Mouse (Mus musculus) forebrain, embryonic 16.5 days (tissue): ENCODE measurements around the gene Gm42417. TPM values are rescaled to one million over a fixed set of nuclear protein-coding genes. Genes with fewer than 3 reads are reported as not detected.

Source experiments
- ATAC-seq: fragments of 200-750 bp; cut with Nextera tagmentation; 2 replicates; pipeline ENCODE4 v1.8.0; 2017; ENCODE audit warnings: mild to moderate bottlenecking, moderate library complexity
- H3K27ac ChIP-seq: fragments of 300-500 bp; sonication (generic); 2 replicates; pipeline ENCODE4 v1.5.1; 2014; ENCODE audit warnings: low read length, control low read depth
- H3K27me3 ChIP-seq: fragments of 300-500 bp; sonication (generic); replicated peaks from 2 replicates; pipeline ENCODE4 v1.6.1; 2014; ENCODE audit warnings: low read length; ENCODE audit not compliant: control insufficient read depth, insufficient read depth
- H3K36me3 ChIP-seq: fragments of 300-500 bp; sonication (generic); 2 replicates; pipeline ENCODE4 v1.6.1; 2014; ENCODE audit not compliant: control insufficient read depth, insufficient read depth
- H3K4me1 ChIP-seq: fragments of 300-500 bp; sonication (generic); replicated peaks from 2 replicates; pipeline ENCODE4 v1.6.1; 2014; ENCODE audit warnings: low read length; ENCODE audit not compliant: control insufficient read depth, insufficient read depth
- H3K4me2 ChIP-seq: fragments of 300-500 bp; sonication (generic); 2 replicates; pipeline ENCODE4 v1.6.1; 2014; ENCODE audit warnings: mild to moderate bottlenecking, low read length, control low read depth
- H3K4me3 ChIP-seq: fragments of 300-500 bp; sonication (generic); replicated peaks from 2 replicates; pipeline ENCODE4 v1.5.1; 2014; ENCODE audit warnings: mild to moderate bottlenecking, low read length, control low read depth
- H3K9ac ChIP-seq: fragments of 300-500 bp; sonication (generic); replicated peaks from 2 replicates; pipeline ENCODE4 v1.6.1; 2014; ENCODE audit warnings: low read depth, low read length, control low read depth
- H3K9me3 ChIP-seq: fragments of 300-500 bp; sonication (generic); 2 replicates; pipeline ENCODE4 v1.6.1; 2016; ENCODE audit warnings: low read length; ENCODE audit not compliant: control insufficient read depth
- WGBS: fragments of 180-500 bp; shearing (Covaris S2); extraction: QIAGEN DNeasy Blood & Tissue Kit; methylation state at CpG from one replicate; pipeline ENCODE4 v1.1.7; 2014; 5-methylcytosine and 5-hydroxymethylcytosine counted together
- polyA plus RNA-seq: library from polyadenylated mRNA; unstranded; fragments of >200 nt; fragmentation: Nextera tagmentation; extraction: Ambion mirVana; gene quantifications from 2 replicates; pipeline ENCODE4 v1.2.1, GENCODE M21; 2015

The Gm42417 gene
- polyA plus RNA-seq, 1 experiment from 2014 or later: 0.42 TPM

DNA sequence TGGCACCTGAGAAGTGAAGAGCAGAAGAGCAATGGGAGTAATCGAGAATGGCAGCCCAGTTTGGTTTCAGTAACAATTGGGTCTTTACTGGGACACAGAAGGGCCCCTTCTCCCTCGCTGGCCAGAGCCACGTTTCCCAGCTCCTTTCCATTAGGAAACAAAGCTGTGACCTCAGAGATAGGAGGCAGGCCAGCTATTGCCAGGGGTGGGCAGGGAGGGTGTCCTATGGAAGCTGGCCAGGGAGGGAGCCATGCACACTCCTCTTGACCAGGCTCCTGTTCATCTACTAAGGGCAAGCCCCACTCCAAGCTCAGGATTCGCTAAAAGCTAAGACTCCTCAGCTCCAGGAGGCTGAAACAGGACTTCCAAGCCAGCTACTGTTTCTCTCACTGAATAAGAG is 20.0 kb upstream of the Gm42417 start:
- no peaks in the 10 kb centered on the region for H3K9me3 ChIP-seq
- 0 out of 2 replicates have a peak, but pooled peaks cover 2% of the 10 kb centered on the region for H3K27me3 ChIP-seq
- H3K27ac ChIP-seq: no peak overlapping the region
- WGBS: 13% methylated on average over 4 of the region's 4 CpGs
- ATAC-seq: no peak
- H3K36me3 ChIP-seq: no peaks in the 10 kb centered on the region
- no peak overlapping the region for H3K4me2 ChIP-seq
- peaks cover 23% of the 10 kb centered on the region for H3K4me1 ChIP-seq
- no peak overlapping the region for H3K4me3 ChIP-seq
- H3K9ac ChIP-seq: no peak overlapping the region

DNA sequence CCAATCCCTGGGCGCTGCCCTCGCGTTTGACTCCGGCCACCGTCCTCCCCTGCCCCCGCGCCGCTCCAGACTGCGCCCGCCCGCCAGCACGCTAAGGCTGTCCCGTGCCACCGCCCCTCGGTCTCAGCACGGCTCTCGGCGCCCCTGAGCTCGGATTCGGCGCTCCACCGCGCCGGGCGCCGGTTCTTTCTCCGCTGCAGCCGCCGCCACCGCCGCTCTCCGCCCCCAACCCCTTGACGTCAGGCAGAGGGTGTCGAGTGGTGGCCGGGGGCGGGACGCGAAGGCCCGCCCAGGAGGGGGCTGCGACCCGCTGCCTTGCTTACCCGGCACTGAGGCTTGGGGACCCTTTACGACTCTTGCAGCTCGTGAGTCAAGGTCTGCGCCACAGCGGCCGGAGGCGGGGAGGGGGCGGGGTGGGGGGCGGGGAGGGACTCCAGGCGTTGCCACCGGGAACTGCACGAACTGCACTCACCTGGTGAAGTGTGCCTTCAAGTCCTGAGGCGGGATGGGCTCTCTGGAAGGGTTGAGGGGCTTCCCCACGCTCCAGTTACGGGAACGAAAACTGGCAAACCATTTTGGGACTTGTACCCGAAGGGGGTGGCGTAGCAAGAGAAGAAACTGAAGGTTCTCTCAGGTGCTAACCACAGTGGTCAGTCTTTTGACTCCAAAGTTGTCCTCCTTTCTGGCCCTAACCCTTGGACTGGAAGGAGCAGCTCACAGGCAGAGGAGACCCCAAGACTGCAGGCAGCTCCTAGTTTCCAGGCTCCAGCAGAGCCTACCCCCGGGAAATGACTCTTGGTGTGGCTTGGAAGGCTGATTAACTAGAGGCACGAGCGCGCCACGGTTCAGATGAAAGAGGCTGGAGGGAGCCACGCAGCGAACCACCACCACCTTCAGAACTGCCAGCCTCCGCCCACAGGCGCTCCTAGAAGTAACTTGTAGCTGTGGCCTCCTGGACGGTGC is 19.1 kb upstream of the Gm42417 start, which contains the start of gene Sema4c:
Gene Sema4c, minus strand, starts transcription at position 319 of the 963 bp plus-strand sequence.
- under 1% methylated on average over 61 of the region's 69 CpGs for WGBS
- peak within 1 kb of the TSS; percentile 60 for H3K4me2 ChIP-seq
- peaks cover 27% of the 10 kb centered on the region for H3K4me1 ChIP-seq
- peak within 1 kb of the TSS; percentile 98 for H3K27ac ChIP-seq
- H3K9me3 ChIP-seq: no peaks in the 10 kb centered on the region
- peak; percentile 70 for ATAC-seq
- peak within 1 kb of the TSS; percentile 98 for H3K4me3 ChIP-seq
- 0 out of 2 replicates have a peak, but pooled peaks cover 2% of the 10 kb centered on the region for H3K27me3 ChIP-seq
- H3K9ac ChIP-seq: peak within 1 kb of the TSS; percentile 99
- H3K36me3 ChIP-seq: peaks cover 4% of the 10 kb centered on the region

DNA sequence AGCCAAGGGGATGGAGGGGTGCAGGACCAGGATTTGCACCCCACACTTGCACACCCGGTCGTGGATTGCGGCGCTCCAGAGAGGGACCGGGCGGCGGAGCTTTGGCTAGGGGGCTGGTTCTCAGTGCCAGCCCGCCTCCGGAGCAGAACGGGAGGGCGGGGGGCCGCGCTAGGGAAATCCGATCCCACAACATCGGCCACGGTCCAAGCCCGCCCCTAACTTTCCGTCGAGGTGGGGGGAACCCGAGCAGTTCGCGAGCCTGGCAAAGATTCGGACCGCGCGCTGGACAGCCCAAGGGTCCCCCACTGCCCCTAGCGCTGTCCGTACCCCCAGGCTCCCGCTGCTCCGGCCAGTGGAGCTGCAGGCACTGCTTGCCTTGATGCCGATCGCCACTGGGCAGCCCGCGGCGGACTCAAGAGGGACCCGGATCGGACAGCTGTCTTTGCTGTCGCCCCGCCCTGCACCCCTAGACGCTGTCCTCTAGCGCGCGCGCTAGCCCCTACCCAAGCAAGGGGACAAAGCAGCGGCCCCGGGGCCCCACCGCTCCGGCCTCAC is 18.3 kb upstream of the Gm42417 start:
- ATAC-seq: peak; percentile 68
- under 1% methylated on average over 44 of the region's 48 CpGs for WGBS
- Histone ChIP-seq H3K36me3 (peaks cover 11% of the 10 kb centered on the region), H3K4me1 (peaks cover 31% of the 10 kb centered on the region), H3K4me2 (peak overlapping the region; percentile 60), H3K4me3 (peak overlapping the region; percentile 98), H3K9ac (peak overlapping the region; percentile 99), H3K27me3 (0 out of 2 replicates have a peak, but pooled peaks cover 2% of the 10 kb centered on the region), H3K9me3 (no peaks in the 10 kb centered on the region), H3K27ac (peak overlapping the region; percentile 98)

DNA sequence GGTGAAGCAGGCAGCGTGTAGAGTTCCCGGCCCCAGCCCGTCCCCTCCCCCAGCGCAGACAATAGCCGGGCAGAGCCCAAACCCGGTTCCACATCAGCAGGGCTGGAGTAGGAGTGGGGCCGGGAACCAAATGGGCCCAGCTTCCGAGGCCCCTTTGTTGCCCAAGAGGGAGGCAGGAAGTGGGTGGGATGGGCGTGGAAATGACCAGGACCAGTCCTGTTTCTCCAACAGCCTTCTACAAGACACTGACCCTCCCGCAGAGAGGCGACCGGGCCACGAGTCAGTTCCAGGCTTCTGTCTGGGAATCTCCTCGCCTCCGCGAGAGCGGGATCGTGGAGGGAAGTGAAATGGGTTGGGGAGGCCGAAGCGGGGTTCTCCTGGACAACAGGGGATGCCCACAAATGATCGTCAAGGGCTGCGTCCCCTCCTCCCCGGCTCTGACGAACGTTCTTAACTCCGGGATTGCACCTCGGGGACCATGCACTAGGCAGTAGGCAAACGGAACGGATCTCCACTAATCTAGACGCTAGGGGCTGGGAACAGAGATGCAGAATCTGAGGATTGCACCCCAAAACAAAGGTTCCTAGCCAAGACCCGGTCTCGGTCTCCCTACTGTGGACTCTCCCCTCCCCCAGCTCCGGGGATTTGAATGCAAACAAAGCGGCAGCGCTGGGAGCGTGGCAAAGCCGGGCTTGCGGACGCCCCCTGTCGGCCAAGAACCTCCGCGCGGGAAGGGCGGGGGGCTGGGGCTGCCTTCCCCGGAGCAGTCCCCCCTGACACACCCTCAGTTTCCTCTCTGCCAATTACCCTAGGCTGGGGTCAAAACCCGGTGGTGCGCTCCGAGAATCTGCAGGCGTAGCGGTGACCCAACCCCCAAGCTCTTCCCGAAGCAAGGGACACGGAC is 17.6 kb upstream of the Gm42417 start:
- under 1% methylated on average over 52 of the region's 52 CpGs for WGBS
- H3K4me3 ChIP-seq: peak overlapping the region; percentile 98
- H3K36me3 ChIP-seq: peaks cover 18% of the 10 kb centered on the region
- H3K4me2 ChIP-seq: peak overlapping the region; percentile 100
- peak; percentile 80 for ATAC-seq
- peak overlapping the region; percentile 99 for H3K9ac ChIP-seq
- peaks cover 31% of the 10 kb centered on the region for H3K4me1 ChIP-seq
- H3K27me3 ChIP-seq: 0 out of 2 replicates have a peak, but pooled peaks cover 2% of the 10 kb centered on the region
- no peaks in the 10 kb centered on the region for H3K9me3 ChIP-seq
- peak overlapping the region; percentile 98 for H3K27ac ChIP-seq

DNA sequence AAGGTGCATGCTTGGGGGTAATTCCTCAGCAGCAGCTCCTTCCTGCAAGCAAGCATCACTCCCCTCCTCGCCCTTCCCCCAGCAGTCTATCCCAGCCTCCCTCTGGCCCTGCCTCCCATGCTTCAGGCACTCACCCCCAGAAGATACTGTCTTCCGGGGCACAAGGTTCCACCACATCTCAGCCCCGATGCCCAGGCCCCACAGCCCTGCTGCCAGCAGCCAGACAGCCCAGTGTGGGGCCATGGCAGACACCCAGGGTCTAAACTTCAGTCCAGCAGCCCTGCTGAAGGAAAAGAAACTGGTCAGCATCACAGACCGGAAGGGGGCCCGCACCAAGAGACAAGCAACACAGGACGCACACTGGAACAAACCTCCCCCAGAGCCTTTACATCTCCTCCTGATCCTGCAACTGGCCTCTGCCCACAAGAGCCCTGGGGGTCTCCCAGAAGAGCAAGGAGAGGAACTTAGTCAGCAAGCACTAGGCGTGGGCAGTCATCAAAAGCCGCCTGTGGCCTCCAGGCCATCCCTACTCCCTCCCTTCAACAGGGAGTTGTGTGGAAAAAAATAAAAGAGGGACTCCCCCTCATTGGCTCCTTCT is 16.7 kb upstream of the Gm42417 start:
- peaks cover 27% of the 10 kb centered on the region for H3K36me3 ChIP-seq
- peak overlapping the region; percentile 100 for H3K4me2 ChIP-seq
- peak overlapping the region; percentile 98 for H3K27ac ChIP-seq
- H3K4me3 ChIP-seq: peak overlapping the region; percentile 98
- no peaks in the 10 kb centered on the region for H3K27me3 ChIP-seq
- ATAC-seq: no peak
- WGBS: 3% methylated on average over 8 of the region's 8 CpGs
- peak overlapping the region; percentile 99 for H3K9ac ChIP-seq
- H3K4me1 ChIP-seq: peaks cover 31% of the 10 kb centered on the region
- H3K9me3 ChIP-seq: no peaks in the 10 kb centered on the region

DNA sequence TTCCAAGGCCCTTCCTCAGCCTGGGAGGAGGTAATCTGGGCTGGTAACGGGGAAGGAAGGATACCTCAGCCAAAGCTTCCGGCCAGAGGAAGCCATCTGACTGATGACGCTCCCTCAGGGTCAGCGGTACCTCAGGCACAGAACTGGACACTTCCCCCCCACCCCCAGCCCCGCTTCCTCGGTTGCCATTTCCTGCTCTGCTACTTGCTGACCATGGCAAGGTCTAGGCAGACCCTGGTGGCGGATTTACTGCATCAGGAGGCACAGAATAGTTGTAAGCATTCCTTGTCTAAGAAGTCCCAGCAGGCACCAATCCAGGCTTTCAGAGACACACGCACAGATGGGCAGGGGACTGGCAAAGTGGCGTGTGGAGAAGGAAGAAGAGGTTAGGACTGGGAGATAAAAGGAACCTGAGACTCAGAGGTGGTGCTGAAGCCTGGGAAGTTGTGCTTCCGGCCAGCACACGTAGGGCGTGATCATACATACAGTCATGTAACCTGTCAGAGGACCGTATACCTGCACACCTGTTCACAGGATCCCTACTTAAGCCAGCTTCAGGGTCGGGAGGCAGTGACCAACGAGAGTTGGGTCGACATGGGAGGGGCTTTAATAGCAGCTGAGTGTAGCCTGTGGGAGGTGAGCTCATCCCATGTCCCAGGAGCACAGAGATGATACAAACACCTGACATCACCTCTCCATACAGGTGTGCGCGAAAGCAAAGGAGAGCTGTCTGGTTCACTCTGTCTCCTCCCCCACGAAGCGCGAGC is 15.6 kb upstream of the Gm42417 start:
- peak overlapping the region; percentile 99; the same call in 1 of the 2 replicates for H3K9ac ChIP-seq

DNA sequence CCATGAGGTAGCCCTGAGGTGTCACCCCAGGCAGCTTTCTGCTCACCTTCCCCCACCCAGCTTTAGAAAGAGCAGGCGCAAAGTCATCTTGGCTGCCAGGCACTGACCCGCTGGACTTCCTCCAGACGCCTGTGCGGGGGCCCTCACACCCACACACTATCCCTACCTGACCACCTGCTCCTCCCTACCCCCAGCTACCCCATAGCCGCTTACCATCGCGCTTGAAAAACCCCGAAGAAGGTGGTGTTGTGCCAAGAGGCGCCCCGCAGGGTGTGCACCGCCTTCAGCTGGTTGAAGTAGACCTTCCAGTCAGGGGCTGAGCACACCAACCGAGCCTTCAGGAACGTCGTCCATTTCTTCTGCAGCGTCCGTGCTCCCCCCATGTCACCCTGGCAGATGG is 13.3 kb upstream of the Gm42417 start:
- H3K36me3 ChIP-seq: peaks cover 45% of the 10 kb centered on the region
- H3K27ac ChIP-seq: no peak overlapping the region
- H3K4me1 ChIP-seq: peaks cover 46% of the 10 kb centered on the region
- H3K4me2 ChIP-seq: no peak overlapping the region
- no peaks in the 10 kb centered on the region for H3K27me3 ChIP-seq
- no peaks in the 10 kb centered on the region for H3K9me3 ChIP-seq
- WGBS: 78% methylated on average over 16 of the region's 16 CpGs
- H3K9ac ChIP-seq: no peak overlapping the region
- no peak for ATAC-seq
- H3K4me3 ChIP-seq: no peak overlapping the region

More for the DNA sequence above, 15.6 kb upstream of the Gm42417 start:
- Histone ChIP-seq H3K4me3 (peak overlapping the region; percentile 98; the same call in 1 of the 2 replicates), H3K4me1 (peaks cover 31% of the 10 kb centered on the region), H3K36me3 (peaks cover 35% of the 10 kb centered on the region), H3K27me3 (no peaks in the 10 kb centered on the region), H3K9me3 (no peaks in the 10 kb centered on the region), H3K27ac (no peak overlapping the region), H3K4me2 (peak overlapping the region; percentile 100)
- WGBS: 79% methylated on average over 21 of the region's 21 CpGs
- ATAC-seq: no peak

DNA sequence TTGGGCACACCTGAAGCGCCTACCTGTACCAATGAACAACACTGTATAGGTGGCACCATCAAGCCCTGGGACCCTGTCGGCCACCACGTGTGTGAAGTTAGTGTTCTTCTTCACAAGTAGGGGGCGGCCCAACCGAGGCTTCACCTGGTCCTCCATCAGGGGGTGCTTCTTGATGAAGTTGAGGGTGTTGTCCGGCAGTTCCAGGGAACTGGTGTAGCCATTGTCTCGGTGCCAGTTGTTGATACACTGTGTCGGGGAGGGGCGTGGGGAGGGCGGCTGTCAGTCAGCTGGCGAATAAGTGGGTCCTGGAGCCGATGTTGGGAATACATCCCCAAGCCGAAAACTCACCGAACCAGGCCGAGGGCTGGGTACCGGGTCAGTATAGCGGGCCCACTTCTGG is 12.7 kb upstream of the Gm42417 start:
- WGBS: 92% methylated on average over 17 of the region's 17 CpGs
- H3K4me1 ChIP-seq: peaks cover 49% of the 10 kb centered on the region

More for the DNA sequence above, 12.7 kb upstream of the Gm42417 start:
- H3K9ac ChIP-seq: no peak overlapping the region
- H3K4me2 ChIP-seq: no peak overlapping the region
- H3K9me3 ChIP-seq: no peaks in the 10 kb centered on the region
- peaks cover 45% of the 10 kb centered on the region for H3K36me3 ChIP-seq
- no peaks in the 10 kb centered on the region for H3K27me3 ChIP-seq
- H3K4me3 ChIP-seq: no peak overlapping the region
- H3K27ac ChIP-seq: no peak overlapping the region
- no peak for ATAC-seq
